Mouse (Mus musculus) CD4-positive, CD25-positive, alpha-beta regulatory T cell, adult 4 months (primary cell): ENCODE data around the gene Abhd16a. TPM values are rescaled to one million over a fixed set of nuclear protein-coding genes. Genes with fewer than 3 reads are reported as not detected.
A peak's percentile ranks its signal among the peaks of the same experiment; 100 is the strongest.
"Not testable (repeated sequence)": the region's sequence is repeated elsewhere in the genome, so short reads cannot be mapped to it uniquely, and the experiment has no call there.

Experiments used
- ATAC-seq: one replicate; pipeline ENCODE4 v1.8.0; 2017
- polyA plus RNA-seq, 2 experiments: library from polyadenylated mRNA; unstranded; fragments of 100-300 nt; shearing (Covaris generic); gene quantifications; one replicate each; pipeline ENCODE4 v1.2.1; 2017

Abhd16a gene
- polyA plus RNA-seq, 2 experiments from 2014 or later, result 23.5 to 27.2 TPM

DNA sequence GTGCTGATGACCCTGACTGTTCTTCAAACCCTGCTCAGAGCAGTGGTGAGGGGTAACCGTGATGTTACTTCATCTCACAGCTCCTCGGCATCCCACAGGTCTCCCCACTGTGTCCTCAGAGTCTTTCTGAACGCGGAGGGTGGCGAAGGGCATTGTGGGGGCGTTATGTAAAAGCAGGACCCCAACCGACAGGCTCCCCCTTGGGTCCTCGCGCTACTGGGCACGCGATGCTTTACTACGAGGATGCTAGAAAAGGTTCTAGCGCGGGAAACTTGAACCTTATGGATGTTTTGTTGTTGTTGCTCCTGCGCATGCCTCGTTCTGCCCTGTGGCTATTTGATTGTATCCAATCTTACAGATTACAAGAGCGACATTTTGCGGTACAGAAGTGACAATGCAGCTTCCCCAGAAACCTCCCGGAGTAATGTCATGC lies 32.8 kb downstream of the Abhd16a start, which contains the start of gene Csnk2b:
Csnk2b (minus strand) TSS at position 183 of the 433 bp plus-strand sequence.
- no peak for ATAC-seq

DNA sequence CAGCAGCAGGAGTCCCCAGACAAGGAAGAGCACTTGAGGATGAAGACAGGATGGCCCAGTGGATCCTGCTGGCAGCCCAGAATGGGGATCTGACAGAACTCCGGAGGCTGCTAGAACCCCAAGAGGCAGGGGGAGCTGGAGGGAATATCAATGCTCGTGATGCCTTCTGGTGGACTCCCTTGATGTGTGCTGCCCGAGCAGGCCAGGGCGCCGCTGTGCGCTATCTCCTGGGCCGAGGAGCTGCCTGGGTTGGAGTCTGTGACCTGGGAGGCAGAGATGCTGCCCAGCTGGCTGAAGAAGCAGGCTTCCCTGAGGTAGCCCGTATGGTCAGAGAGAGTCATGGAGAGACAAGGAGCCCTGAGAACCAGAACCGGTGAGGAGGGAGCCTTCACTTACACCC lies 34.2 kb downstream of the Abhd16a start:
- ATAC-seq, result not testable (repeated sequence)

DNA sequence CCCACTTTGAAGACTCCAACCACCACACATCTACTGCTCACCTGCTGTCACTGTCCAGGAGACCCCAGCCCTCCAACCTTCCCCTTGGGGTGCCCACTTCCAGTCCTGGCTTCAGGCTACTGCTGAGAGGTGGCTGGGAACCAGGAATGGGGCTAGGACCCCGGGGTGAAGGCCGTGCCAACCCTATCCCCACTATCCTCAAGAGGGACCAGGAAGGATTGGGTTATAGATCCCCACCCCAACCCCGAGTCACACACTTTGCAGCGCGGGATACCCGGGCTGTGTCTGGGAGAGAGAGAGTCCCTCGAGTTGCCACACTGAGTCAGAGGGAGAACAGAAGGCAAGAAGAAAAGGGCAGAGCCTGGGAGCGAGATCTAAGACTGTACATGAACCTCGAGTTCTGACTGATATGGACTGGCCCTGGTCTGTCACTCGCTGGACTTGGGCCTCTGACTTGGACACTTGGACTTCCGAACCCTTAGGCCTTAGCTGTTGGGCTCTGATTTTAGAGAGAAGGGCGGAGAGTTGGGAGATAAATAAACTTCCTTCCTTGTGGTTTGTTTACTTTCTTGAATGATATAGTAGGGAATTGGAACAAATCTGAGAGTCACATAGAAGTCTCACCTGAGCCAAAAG lies 35.3 kb downstream of the Abhd16a start:
- ATAC-seq, result not testable (repeated sequence)

DNA sequence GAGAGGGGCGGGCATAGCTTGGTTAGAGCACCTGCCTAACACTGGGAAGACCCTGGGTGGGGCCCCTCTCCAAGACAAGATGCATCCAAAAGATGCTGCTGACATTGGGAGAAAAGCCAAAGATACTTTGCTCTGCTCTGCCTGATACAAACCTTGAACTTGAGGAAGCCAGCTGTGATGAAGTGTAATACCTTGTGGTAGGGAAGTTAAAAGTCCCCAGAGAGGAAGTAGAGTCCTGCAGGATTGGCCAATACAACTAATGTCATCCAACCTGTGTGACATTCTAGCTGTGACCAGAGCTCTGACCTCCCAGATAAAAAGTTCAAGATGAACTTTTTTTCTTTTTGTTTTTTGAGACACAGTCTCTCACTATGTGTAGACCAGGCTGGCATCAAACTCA lies 36.0 kb downstream of the Abhd16a start:
- ATAC-seq, result no peak

DNA sequence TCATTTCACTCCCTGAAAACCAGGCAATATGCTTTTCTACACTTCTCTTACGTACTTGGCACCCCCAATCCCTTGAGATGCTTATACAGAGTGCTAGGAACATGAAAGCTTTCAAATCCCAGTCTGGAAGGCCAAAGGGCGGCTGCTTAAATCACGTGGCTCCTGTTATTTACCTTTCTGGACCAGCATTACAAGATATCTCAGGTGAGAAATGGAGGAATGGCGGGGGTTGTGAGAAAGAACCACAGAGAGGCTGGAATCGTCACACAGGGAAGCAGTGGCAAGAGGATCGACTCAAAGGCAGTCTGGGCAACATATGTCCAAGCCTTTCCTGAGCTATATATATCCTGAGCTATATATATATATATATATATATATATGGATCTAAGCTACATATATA lies 36.5 kb downstream of the Abhd16a start:
- no peak for ATAC-seq

DNA sequence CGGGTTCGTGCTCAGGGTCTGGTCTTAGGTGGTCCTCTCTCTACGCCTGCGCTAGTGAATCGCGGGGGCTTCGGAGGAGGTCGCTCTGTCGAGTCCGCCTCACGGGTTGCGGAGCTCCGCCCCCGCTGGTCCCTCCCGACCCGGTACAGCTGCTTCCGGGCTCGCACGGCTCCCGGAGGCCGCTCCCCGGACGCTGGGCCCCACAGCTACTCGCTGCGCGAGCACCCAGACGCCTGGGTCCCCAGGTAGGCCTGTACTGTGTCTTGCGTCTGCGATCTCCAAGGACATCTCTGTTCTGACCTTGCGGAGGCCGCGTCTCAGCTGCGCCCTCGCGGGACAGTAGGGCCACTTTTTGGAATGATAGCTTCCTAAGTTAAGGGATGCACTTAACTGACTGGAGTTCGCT lies 37.1 kb downstream of the Abhd16a start, which contains the start of gene D17H6S53E:
D17H6S53E (plus strand) TSS at position 168 of the 406 bp plus-strand sequence.
- peak; percentile 75 for ATAC-seq

DNA sequence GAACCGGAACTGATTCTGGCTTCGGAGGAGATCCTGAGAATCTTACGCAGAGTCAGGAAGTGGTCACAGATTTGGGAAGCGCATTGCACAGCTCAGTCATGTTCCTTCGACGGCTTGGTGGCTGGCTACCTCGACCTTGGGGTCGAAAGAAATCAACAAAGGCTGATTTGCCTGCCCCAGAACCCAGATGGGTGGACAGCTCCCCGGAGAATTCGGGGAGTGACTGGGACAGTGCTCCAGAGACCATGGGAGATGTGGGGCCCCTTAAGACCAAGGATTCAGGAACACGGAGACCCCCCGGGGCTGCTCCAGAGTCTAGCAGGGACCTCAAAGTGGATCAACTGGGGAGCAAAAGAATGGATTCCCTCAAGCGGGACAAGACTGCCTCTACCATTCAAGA lies 38.0 kb downstream of the Abhd16a start:
- no peak for ATAC-seq

DNA sequence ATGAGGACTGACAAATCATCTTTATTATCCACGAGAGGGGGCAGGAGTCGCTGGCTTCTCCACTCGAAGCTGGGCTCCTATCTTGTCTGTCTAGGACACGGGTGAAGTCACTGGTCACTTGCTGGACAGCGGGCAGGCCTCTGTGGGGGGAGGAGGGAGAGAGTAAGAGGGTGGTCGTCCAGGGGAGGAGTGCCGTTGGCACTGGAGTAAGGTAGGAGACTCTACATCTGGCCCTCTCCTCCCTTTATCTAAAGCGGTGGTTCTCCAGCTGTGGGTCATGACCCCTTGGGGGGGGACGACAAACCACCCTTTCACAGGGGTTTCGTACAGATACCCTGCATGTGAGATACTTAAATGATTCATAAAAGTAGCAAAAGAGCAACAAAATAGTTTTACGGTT lies 39.9 kb downstream of the Abhd16a start:
- ATAC-seq, result no peak

DNA sequence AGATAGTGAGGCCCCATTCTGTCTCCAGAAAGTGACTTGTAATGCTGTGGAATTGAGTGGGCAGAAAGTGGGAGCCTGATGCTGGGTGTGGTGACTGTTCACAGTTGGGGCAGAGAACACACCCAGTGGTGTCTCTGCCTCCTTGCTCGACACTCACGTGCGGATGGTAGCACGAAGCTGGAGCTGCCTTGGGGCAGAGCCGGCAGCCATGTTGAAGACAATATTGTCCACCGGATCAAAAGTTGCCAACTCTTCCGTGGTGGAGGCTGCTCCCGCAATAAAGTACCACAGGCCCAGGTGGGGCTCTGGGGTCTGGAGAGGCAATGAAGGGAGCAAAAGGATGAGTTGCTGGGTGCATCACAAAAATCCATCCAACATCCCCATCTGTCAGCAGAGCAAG lies 42.0 kb downstream of the Abhd16a start:
- no peak for ATAC-seq

DNA sequence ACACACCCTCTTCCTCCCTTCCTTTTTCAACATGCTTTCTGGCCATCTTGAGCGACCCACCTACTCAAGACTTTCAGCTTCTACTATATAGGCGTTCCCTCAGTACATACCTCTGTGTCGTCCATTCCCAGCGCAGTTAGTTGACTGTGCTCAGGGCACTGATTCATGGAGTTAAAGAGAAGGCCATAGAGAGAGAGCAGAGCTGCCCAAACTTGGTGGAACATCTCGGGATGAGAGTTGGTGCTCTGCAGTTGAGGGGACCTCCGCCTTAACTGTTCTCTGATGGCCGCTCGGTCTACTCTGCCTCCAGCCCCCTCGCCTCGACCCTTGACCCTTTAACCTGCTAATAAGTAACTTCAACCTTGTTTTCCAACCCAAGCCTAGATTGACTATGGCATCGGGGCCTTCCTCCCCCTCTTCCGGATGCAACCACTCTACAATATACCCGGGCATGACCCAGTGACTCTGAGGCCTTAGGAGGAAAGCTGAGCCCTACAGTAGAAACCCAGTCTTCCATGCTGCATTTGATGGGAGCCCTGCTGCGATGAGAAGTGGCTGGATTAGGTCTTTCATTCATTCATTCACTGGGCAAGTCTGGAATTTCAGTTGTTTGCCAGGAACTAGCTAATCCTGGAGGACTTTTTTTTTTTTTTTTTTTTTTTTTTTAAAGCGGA lies 42.6 kb downstream of the Abhd16a start, which contains the start of gene Apom:
Apom (minus strand) TSS at position 551 of the 674 bp plus-strand sequence.
- no peak for ATAC-seq

DNA sequence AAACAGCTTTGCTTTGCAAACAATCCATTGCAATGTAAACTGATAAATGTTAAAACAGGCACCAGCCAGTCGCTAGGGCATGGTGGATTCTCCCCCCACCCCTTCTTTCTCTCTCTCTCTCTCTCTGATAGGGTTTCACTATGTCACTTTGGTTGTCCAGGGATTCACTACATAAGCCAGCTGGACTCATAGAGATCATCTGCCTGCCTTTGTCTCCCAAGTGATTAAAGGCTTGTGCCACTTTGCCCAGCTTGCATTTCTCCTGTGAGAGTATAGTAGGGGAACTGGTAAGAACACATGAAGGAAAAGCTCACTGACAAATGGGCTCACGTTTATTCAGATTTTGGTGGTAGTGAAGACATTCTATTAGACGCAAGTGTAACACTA lies 43.1 kb downstream of the Abhd16a start:
- no peak for ATAC-seq

DNA sequence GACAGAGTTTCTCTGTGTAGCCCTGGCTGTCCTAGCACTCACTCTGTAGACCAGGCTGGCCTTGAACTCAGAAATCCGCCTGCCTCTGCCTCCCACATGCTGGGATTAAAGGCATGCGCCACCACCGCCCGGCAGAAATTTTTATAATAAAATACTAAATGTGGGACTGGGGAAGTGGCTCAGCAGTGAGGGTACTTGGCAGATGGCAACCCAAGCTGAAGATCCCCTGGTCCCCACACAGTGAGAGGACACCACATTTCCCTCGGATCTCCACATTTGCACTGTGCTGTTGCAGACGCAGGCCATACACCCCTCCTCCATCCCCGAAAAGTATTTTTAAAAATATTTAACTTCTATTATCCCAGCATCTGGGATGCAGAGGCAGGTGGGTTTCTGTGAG lies 44.5 kb downstream of the Abhd16a start:
- no peak for ATAC-seq

DNA sequence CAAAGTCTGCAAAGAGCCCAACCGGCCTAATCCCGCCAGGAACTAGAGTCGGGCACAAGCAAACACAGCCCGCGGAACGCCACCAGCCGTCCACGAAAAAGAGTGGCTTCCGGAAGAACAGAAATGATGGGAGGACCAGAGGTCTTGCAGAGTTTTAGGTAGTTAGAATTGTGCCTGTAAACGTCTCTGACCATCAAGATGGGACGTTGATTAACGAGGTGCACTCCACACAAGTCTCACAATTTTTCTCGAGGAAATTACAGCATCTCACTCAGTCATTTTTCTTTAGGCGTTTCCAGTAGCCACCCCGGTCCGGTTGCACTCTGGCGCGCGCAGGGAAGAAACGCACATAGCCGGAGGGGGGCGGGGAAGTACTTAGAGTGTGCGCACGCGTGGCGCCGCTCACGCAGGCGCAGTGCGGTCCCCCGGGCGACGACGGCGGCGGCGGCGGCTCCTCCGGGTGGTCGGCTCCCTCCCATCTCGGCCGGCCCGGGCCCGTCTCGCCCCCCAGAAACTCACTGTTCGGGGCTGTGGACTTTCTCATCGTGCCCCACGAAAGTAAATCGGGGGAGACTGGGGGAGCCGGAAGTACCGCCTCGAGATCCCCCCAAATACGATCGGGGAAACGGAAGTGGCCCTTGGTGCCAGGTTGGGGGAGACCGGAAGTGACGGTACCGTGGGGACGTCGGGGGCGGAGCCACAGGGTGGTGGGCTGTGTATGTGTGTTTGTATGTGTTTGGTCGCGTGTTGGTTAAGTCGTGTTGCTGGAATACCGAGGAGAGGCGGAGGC lies 45.9 kb downstream of the Abhd16a start, which contains the start of gene Bag6:
Bag6 (plus strand) TSS at position 378 of the 790 bp plus-strand sequence.
- ATAC-seq, result peak; percentile 83

DNA sequence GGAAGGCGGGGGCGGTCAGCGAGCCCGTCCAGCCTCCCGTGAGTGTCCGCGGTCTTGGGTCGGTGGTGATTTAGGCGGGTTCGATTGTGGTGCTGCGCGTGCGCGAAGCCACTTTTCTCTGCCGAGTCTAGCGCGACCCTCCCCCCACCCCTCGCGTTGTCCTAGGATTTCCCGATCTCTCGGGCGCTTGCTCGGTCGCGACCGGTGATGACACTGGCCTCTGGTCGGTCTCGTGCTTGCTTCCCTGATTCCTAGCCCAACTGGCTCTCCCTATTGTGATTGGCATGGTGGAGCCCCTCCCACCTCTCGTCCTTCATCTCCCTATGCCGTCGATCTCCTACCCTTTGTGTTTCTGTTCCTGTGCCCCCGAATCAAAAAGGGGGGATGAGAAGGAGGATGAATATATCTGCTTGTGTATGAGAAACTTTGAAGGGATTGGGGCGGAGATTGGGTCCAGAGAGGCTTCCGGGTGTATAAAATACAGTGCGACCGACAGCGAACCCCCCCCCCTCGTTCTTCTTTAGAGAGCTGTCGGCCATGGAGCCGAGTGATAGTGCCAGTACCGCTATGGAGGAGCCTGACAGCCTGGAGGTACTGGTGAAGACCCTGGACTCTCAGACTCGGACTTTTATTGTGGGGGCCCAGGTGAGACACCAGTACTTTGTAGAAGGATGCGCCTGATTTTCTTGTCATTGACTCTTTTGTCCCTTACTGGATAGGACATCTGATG lies 46.7 kb downstream of the Abhd16a start:
- ATAC-seq, result peak; percentile 22

DNA sequence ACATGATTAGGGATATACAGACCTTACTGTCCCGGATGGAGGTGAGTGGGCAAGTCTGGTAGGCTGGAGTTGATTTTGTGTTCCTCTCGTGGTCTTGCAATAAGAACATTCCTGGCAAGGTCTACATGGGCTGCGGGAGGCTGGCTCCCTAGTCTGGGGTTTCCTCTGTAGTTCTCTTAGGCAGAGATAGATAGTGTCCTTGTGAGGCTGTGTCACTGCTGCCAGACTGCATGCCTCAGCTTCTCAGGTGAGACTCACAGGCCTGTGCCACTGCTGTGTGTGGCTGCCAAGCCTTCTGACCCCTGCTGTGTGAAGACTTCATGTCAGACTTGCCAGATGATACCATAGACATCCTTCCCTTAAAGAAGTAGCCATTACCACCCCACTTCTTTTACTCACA lies 50.2 kb downstream of the Abhd16a start:
- no peak for ATAC-seq

DNA sequence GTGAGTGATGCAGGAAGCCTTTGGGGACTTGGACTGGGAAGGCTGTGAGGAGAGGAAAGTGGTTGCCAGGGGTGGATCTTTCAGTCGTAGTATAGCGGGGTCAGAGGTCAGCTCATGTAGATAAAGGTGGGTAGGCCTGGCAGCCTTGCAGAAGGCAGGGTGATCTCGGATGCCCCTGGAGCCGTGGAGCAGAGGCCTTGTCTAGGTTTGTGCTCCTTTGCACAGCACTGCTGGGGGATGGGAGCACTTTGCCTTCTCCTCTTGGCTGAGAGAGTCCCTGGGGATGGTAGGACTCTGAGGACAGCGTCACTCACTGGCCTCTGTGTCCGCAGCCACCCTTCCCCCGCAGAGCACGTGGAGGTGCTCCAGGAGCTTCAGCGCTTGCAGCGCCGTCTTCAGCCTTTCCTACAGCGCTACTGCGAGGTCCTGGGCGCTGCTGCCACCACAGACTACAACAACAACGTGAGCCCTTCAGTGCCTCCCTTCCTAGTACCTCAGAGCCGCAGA lies 51.5 kb downstream of the Abhd16a start:
- no peak for ATAC-seq

DNA sequence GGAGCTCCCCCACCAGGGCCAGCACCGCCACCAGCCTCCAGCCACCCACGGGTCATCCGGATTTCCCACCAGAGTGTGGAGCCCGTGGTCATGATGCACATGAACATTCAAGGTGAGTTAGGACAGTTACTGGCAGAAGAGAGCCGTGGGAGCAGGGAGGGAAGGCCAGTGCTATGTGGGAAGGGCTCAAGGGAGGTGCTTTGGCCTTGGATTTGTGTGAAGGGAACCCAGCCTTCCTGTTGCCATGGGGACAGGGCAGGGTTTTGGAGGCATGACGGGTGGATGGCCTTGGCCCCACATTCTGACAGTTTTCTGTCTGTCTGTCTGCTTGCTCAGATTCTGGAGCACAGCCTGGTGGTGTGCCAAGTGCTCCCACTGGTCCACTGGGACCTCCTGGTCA lies 52.9 kb downstream of the Abhd16a start:
- ATAC-seq, result no peak

DNA sequence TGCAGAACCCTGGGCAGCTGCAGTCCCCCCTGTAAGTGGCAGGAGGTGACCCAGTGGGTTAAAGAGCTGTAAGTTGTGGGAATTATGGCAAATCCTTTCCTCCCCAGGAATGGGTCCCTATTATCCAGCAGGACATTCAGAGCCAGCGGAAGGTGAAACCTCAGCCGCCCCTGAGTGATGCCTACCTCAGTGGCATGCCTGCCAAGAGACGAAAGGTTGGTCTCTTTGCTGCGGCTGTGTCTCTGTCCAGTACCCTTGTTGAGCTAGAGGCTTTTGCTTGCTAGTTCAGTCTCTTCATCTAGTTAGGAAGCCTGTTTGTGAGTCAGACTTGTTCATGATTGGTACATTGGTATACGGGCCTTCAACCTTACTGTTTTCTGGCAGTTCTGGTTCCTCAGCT lies 57.1 kb downstream of the Abhd16a start:
- ATAC-seq, result no peak

DNA sequence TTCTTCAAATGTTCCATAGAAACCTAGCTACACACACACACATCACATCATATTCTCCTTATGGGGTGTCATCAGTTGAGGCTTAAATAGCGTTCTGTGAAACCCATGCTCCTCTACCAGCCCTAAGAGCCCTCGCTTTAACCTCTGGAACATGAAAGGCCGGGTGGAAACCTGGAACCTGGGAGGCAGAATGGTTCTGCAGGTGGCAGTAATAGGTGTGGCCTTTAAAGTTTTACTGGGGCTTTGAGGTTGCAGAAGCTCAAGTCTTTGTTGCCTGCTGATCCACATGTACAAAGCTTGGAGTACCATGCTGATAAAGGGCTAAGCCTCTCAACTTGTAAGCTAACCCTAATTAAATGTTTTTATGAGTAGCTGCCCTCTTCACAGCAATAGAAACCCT lies 58.3 kb downstream of the Abhd16a start:
- no peak for ATAC-seq

DNA sequence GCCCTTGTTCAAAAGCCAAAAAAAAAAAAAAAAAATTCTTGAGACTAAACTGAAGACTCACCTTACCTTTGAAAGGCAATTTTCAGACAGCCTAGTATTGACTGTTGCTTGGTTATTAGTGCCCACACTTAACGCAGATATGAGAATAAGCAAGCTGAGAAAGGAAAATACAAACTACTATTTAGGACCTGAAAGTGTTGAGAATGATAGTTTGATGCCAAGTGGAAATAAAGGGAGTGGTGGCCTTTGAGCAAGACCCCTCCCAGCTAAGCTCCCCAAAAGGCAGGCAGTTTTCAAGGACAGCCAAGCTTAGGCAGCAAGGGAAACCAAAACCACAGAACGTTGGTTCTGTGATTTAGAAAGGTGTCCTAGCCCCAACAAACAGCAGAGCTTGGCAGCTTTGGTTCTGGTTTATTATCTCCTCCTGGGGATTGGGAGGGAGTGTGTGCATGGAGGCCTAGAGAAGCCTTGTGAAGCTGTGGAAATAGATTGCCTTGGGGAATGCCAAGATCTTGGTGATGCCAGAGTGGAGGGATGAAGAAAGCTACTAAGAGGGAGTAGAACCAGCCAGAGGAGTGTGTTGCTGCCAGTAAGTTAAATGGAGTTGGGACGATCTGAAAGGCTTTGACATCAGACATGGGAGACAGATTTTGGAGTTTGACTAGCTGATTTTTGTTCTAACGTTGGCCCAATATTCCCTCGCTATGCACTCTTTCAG lies 59.0 kb downstream of the Abhd16a start:
- ATAC-seq, result no peak

DNA sequence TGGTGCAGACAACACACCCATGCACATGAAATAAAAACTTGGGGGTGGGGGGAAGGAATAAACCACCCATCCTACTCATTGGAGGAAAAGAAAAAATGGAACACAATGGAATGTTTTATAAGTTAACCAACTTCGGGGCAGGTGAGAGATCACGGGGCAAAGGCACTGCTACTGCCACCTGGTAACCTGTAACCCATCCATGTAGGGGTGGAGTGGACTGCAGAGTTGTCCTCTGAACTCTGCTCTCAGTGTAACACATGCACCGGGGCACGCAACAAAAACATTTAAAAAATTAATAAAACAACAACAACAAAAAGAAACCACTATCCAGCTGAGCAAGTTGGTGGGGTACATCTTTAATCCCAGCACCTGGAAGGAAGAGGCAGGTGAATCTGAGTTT lies 63.1 kb downstream of the Abhd16a start:
- no peak for ATAC-seq
